Mouse (Mus musculus) lung, embryonic 16.5 days (tissue): ENCODE measurements around the gene Cic. TPM values are rescaled to one million over a fixed set of nuclear protein-coding genes. Genes with fewer than 3 reads are reported as not detected.
"Not testable (repeated sequence)": the region's sequence is repeated elsewhere in the genome, so short reads cannot be mapped to it uniquely, and the experiment has no call there.

Experiments
- ATAC-seq: fragments of 200-750 bp; cut with Nextera tagmentation; 2 replicates; pipeline ENCODE4 v1.8.0; 2017; ENCODE audit warnings: low read depth, mild to moderate bottlenecking, moderate library complexity
- H3K27ac ChIP-seq: fragments of 300-500 bp; sonication (generic); 2 replicates; pipeline ENCODE4 v1.5.1; 2014; ENCODE audit warnings: mild to moderate bottlenecking, control low read depth, low read length
- H3K27me3 ChIP-seq: fragments of 300-500 bp; sonication (generic); 2 replicates; pipeline ENCODE4 v1.6.1; 2014; ENCODE audit warnings: low read depth, low read length, mixed read lengths; ENCODE audit not compliant: control insufficient read depth, insufficient read depth
- H3K36me3 ChIP-seq: fragments of 300-500 bp; sonication (generic); 2 replicates; pipeline ENCODE4 v1.6.1; 2014; ENCODE audit warnings: low read length; ENCODE audit not compliant: control insufficient read depth, insufficient read depth
- H3K4me1 ChIP-seq: fragments of 300-500 bp; sonication (generic); replicated peaks from 2 replicates; pipeline ENCODE4 v1.6.1; 2014; ENCODE audit warnings: low read length, mixed read lengths; ENCODE audit not compliant: control insufficient read depth, insufficient read depth
- H3K4me2 ChIP-seq: fragments of 300-500 bp; sonication (generic); 2 replicates; pipeline ENCODE4 v1.6.1; 2014; ENCODE audit warnings: low read depth, low read length, control low read depth
- H3K4me3 ChIP-seq: fragments of 300-500 bp; sonication (generic); 2 replicates; pipeline ENCODE4 v1.5.1; 2014; ENCODE audit warnings: mild to moderate bottlenecking, low read length, control low read depth
- H3K9ac ChIP-seq: fragments of 300-500 bp; sonication (generic); 2 replicates; pipeline ENCODE4 v1.6.1; 2014; ENCODE audit warnings: low read length, control low read depth
- H3K9me3 ChIP-seq: fragments of 300-500 bp; sonication (generic); 2 replicates; pipeline ENCODE4 v1.6.1; 2016; ENCODE audit warnings: low read length; ENCODE audit not compliant: control insufficient read depth
- WGBS: fragments of 180-500 bp; shearing (Covaris S2); extraction: QIAGEN DNeasy Blood & Tissue Kit; methylation state at CpG from one replicate; pipeline ENCODE4 v1.1.7; 2014; 5-methylcytosine and 5-hydroxymethylcytosine counted together
- polyA plus RNA-seq: library from polyadenylated mRNA; unstranded; fragments of >200 nt; fragmentation: Nextera tagmentation; extraction: Ambion mirVana; gene quantifications from 2 replicates; pipeline ENCODE4 v1.2.1, GENCODE M21; 2015

Cic gene
- polyA plus RNA-seq, 1 experiment from 2014 or later: 23.5 TPM

GRCm38 (mm10) chr7:25317446-25317999, 50.0 kb downstream of the Cic start:
- WGBS: 7% methylated on average over 21 of the region's 21 CpGs
- H3K4me1 ChIP-seq: peaks cover 30% of the 10 kb centered on the region
- peak overlapping the region; percentile 55 for H3K4me3 ChIP-seq
- peak overlapping the region; percentile 84 for H3K27ac ChIP-seq
- peak overlapping the region; percentile 74 for H3K9ac ChIP-seq
- peak overlapping the region; percentile 78 for H3K4me2 ChIP-seq
- no peaks in the 10 kb centered on the region for H3K9me3 ChIP-seq
- H3K36me3 ChIP-seq: no peaks in the 10 kb centered on the region
- peaks cover 34% of the 10 kb centered on the region for H3K27me3 ChIP-seq
- ATAC-seq: no peak

GRCm38 (mm10) chr7:25322058-25322484, 54.6 kb downstream of the Cic start:
- Histone ChIP-seq H3K27ac (peak overlapping the region; percentile 85), H3K4me2 (peak overlapping the region; percentile 34), H3K9ac (peak overlapping the region; percentile 42), H3K9me3 (no peaks in the 10 kb centered on the region), H3K4me3 (peak overlapping the region; percentile 22; the same call in 1 of the 2 replicates), H3K27me3 (no peaks in the 10 kb centered on the region), H3K4me1 (peaks cover 16% of the 10 kb centered on the region), H3K36me3 (no peaks in the 10 kb centered on the region)
- 8% methylated on average over 6 of the region's 6 CpGs for WGBS
- ATAC-seq: peak; percentile 89

GRCm38 (mm10) chr7:25323219-25323618, 55.7 kb downstream of the Cic start:
- Histone ChIP-seq H3K9me3 (no peaks in the 10 kb centered on the region), H3K4me2 (no peak overlapping the region), H3K9ac (no peak overlapping the region), H3K36me3 (no peaks in the 10 kb centered on the region), H3K4me1 (peaks cover 8% of the 10 kb centered on the region), H3K4me3 (no peak overlapping the region), H3K27ac (no peak overlapping the region), H3K27me3 (no peaks in the 10 kb centered on the region)
- no peak for ATAC-seq
- 73% methylated on average over 2 of the region's 2 CpGs for WGBS

- not testable (repeated sequence) for H3K27me3 ChIP-seq, H3K36me3 ChIP-seq, H3K4me3 ChIP-seq, H3K27ac ChIP-seq, H3K4me1 ChIP-seq, H3K9ac ChIP-seq, H3K4me2 ChIP-seq, ATAC-seq, H3K9me3 ChIP-seq
- WGBS: 87% methylated on average over 6 of the region's 6 CpGs
Observed at GRCm38 (mm10) chr7:25325431-25325830, 57.9 kb downstream of the Cic start.

- Histone ChIP-seq H3K27ac (no peak overlapping the region), H3K4me3 (no peak overlapping the region), H3K36me3 (peaks cover 7% of the 10 kb centered on the region; the same call in 1 of the 2 replicates), H3K4me1 (peaks cover 8% of the 10 kb centered on the region), H3K9me3 (no peaks in the 10 kb centered on the region), H3K4me2 (no peak overlapping the region), H3K27me3 (no peaks in the 10 kb centered on the region), H3K9ac (no peak overlapping the region)
- WGBS: 65% methylated on average over 8 of the region's 8 CpGs
- ATAC-seq: no peak
Observed at GRCm38 (mm10) chr7:25326233-25326632, 58.7 kb downstream of the Cic start.

- peaks cover 19% of the 10 kb centered on the region; the same call in 1 of the 2 replicates for H3K36me3 ChIP-seq
Observed at GRCm38 (mm10) chr7:25333596-25334307, 66.2 kb downstream of the Cic start.

GRCm38 (mm10) chr7:25334472-25334871, 67.0 kb downstream of the Cic start:
- Histone ChIP-seq H3K9ac (no peak overlapping the region), H3K27ac (no peak overlapping the region), H3K4me3 (no peak overlapping the region), H3K9me3 (no peaks in the 10 kb centered on the region), H3K36me3 (peaks cover 19% of the 10 kb centered on the region; the same call in 1 of the 2 replicates), H3K4me1 (no peaks in the 10 kb centered on the region), H3K4me2 (no peak overlapping the region), H3K27me3 (no peaks in the 10 kb centered on the region)
- ATAC-seq: peak; percentile 50; the same call in 1 of the 2 replicates
- WGBS: 78% methylated on average over 12 of the region's 12 CpGs

More at GRCm38 (mm10) chr7:25333596-25334307, 66.2 kb downstream of the Cic start:
- 41% methylated on average over 16 of the region's 16 CpGs for WGBS
- Histone ChIP-seq H3K9ac (no peak overlapping the region), H3K4me2 (no peak overlapping the region), H3K4me1 (no peaks in the 10 kb centered on the region), H3K4me3 (no peak overlapping the region), H3K9me3 (no peaks in the 10 kb centered on the region), H3K27ac (no peak overlapping the region), H3K27me3 (no peaks in the 10 kb centered on the region)
- ATAC-seq: peak; percentile 81

- ATAC-seq: no peak
- Histone ChIP-seq H3K4me3 (no peak overlapping the region), H3K9ac (no peak overlapping the region), H3K36me3 (peaks cover 7% of the 10 kb centered on the region), H3K9me3 (no peaks in the 10 kb centered on the region), H3K27ac (no peak overlapping the region), H3K4me1 (no peaks in the 10 kb centered on the region), H3K27me3 (no peaks in the 10 kb centered on the region), H3K4me2 (no peak overlapping the region)
- WGBS: 86% methylated on average over 9 of the region's 9 CpGs
Observed at GRCm38 (mm10) chr7:25339329-25339728, 71.8 kb downstream of the Cic start.

GRCm38 (mm10) chr7:25341000-25341784, 73.7 kb downstream of the Cic start:
- Histone ChIP-seq H3K9ac (no peak overlapping the region), H3K9me3 (no peaks in the 10 kb centered on the region), H3K36me3 (peaks cover 2% of the 10 kb centered on the region; the same call in 1 of the 2 replicates), H3K27me3 (no peaks in the 10 kb centered on the region), H3K27ac (no peak overlapping the region), H3K4me3 (no peak overlapping the region), H3K4me1 (no peaks in the 10 kb centered on the region), H3K4me2 (no peak overlapping the region)
- ATAC-seq: no peak
- WGBS: 76% methylated on average over 20 of the region's 20 CpGs
